Mouse (Mus musculus) urinary bladder, adult 18-20 months (tissue): ENCODE results near the gene Armh1.

ENCODE experiments used
- DNase-seq, 2 experiments: peaks; one replicate each; pipeline ENCODE4 v3.0.0; 2022; ENCODE audit warnings: low spot score in 2 of 2, mixed read lengths in 2 of 2

The Armh1 gene

GRCm38 (mm10) chr4:117251801-117252316 is at the start of gene Armh1, which contains the start of gene Tmem53:
Gene Armh1 (minus strand): TSS chr4:117252125.
Gene Tmem53 (plus strand): TSS chr4:117251951.
- peak; percentile 82 to 85 for DNase-seq

- DNase-seq: no peak
Observed at GRCm38 (mm10) chr4:117299921-117300320, 48.0 kb upstream of the Armh1 start.

- no peak for DNase-seq
Observed at GRCm38 (mm10) chr4:117297819-117298218, 45.9 kb upstream of the Armh1 start.

DNA sequence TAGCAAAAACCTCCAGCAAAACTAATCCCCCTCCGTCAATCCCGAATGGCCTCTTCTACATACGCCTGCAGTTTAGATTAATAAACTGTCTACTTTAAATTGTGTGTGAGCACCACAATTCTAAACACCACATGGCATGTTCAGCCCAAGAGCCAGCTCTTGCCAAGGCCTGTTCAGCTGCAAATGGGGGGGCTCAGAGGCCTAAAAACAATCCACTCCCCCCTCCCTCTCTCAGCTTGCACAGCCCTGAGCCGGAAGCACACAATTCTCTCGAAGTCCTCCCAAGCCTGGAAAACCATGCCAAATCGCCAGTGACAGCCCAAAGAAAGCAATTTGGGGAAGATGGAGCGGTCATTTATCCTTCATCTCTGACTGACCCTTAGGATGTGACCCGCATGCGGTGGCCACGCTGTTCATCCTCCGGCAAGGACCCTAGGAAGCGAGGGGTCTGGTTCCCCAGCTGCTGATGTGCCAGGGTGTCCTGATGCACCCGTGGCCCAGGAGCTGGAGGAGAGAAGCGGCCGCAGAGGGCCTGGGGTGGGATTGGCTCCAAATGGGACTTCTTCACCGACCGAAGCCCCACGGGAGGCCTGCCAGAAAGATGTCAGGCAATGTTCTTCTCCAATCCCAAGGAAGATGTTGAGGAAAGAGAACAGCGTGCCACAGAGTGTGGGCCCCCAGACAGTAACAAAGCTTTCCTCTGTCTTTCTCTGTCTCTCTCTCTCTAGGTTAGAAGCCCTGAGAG is 45.1 kb upstream of the Armh1 start:
- no peak for DNase-seq

- no peak for DNase-seq
Observed at GRCm38 (mm10) chr4:117291696-117292095, 39.8 kb upstream of the Armh1 start.

- DNase-seq: peak; percentile 64 to 73
Observed at GRCm38 (mm10) chr4:117288927-117289801, 37.2 kb upstream of the Armh1 start.

- DNase-seq: no peak
Observed at GRCm38 (mm10) chr4:117288277-117288926, 36.5 kb upstream of the Armh1 start.

GRCm38 (mm10) chr4:117284363-117284762 is 32.4 kb upstream of the Armh1 start:
- DNase-seq: no peak

DNA sequence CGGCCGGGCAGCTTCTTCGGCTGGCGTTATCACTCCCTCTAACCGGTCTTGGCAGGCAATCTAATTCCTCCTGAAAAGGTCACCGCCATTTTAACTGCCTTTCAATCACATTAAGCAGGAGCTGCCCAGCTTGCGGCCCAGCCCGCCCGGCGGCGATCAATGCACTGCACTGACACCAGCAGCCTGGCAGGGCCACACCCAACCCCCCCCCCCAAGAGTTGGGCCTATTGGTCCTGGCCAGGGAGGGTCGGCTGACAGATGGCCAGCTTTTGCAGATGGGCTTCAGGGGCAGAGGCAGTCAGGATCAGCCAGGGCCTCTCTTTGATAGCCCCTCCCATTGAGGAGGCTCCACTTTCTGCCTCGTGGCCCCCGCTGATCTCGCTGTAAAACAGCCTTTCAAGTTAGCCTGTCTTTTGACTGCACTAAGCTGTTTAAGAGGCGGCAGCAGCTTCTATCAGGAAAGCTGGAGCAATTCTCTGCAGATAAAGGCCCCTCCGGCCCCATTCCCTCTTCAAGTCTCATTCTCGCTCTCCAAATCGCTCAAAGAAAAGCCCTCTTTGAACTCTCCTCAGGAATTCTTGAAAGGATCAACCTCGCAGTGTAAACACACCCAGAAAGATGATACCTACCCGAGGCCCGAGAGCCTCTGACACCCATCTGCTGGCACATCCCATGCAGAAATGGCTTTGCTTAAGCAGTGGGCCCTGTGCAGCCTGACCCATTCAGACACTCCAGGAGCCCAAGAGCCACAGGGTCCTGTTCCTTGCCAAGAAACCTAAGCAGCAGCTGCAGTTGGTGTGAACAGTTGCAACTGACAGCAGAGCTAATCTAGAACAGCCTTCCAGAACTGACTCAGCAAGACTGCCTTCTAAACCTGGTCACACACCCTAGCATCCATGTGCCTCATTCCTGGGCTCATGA is 31.6 kb upstream of the Armh1 start:
- no peak for DNase-seq

DNA sequence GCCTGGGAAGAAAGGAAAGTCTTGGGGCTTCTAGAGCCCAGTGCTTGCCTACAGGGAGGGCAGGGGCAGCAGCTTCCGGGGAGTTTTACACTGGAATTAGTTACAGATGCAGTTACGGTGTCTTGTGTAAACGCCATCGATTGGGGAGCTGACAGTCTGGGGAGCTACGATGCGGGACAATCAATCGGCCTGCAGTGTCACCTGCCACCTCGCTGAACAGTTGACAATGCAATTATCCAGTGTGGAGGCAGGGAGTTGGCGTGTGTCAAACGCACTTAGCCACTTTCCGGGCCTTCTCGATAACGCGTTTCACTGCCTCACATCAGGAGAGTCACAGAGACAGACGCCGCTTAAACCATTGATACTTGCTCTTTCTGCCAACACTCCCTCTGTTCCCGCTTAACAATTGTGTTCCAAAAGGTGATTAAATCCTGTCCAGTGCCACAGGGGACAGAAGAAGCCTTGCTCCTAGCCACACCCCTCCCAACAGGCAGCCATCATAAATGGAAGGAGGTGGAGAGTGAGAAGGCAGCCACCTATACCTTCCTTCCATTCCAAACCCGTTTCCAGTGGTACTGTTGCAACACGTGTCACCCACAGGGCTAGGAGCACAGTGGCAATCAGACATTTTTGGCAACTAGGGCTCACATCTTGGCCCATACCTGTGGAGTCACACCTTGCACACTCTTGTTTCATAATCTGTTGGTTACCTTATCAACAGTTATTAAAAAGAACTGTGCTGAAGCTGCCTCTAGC is 29.3 kb upstream of the Armh1 start:
- no peak for DNase-seq

DNA sequence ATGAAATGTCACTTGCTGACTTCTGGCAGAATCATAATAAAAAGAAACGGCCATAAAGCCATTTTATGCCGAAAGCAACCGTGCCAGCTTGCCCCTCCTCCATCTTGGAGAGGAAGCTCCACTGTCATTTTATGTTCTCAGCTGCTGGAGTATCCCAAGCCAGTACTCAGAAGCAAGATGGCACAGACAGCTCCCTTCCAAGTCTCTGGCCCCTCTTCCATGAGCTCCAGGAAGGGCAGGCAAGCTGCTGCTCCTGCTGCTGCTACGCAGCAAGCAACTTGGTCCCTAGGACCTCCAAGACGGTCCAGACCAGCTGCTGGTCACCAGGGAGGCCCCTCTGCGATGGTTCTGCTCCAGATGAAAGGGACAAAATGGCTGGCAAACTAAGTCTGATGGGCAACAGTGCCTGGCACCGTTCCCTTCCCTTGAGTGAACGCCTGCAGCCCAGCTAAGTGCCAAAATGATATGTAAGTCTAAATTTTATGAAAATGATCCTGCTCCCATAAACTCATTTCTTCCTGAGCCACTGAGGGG is 28.5 kb upstream of the Armh1 start:
- DNase-seq: no peak

DNA sequence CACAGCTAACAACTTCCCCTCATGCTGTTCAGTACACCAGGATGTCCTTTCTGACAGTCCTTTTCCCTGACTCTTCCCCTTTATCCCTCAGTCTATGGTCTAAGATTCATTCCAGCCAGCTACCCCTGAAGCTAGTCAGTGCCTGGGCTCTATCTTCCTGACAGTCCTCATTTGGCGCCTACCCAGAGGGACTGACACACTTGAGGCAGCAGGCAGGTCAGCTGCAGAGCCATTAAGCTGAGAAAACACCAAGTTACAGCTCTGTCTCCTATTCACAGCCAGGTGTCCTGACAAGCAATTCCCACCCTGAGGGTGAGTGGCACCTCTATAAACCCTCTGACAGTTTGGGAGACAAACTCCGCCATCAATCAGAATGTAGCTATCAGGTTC is 27.3 kb upstream of the Armh1 start:
- DNase-seq: no peak

GRCm38 (mm10) chr4:117278381-117279252 is 26.7 kb upstream of the Armh1 start:
- DNase-seq: no peak

GRCm38 (mm10) chr4:117277687-117278086 is 25.8 kb upstream of the Armh1 start:
- DNase-seq: no peak

DNA sequence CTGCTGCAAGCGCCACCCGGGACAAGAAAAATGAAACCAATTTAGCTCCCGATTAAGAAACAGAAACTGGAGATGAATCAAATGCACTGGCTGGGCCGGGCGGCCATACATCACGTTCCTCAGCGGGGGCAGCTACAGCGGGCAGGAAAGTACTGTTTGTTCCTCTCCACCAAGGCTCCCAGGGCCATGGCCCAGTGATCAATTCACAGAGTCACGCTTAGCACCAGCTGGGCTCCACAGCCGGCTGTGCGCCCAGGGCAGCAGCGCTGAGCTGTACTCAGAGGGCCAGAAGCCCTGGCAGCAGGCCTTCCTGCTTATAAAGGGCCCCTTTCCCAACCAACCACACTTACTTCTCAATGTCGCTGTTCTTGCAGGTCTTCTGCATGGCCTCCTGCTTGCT is 25.1 kb upstream of the Armh1 start:
- no peak for DNase-seq

- DNase-seq: no peak
Observed at GRCm38 (mm10) chr4:117276281-117276711, 24.4 kb upstream of the Armh1 start.

GRCm38 (mm10) chr4:117274720-117275119 is 22.8 kb upstream of the Armh1 start:
- no peak for DNase-seq

DNA sequence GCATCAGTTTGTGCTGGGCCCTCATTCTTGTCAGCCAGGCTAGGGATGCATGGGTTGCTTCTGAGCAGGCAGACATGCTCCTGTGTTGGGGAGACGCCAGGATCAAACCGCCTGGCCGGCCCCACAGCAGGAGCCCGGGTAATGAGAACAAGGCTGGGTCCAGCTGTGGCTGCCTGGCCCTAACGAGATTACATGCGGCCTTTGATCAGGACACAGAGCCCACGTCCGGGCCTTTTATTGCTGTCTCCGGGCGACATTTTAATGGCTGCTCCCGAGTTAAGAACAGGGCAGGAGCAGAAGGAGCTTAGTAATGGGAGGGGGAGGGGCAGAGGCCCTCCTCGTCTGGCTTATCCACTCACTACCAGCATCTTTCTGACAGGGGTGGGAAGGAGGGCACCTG is 20.5 kb upstream of the Armh1 start:
- no peak for DNase-seq

DNA sequence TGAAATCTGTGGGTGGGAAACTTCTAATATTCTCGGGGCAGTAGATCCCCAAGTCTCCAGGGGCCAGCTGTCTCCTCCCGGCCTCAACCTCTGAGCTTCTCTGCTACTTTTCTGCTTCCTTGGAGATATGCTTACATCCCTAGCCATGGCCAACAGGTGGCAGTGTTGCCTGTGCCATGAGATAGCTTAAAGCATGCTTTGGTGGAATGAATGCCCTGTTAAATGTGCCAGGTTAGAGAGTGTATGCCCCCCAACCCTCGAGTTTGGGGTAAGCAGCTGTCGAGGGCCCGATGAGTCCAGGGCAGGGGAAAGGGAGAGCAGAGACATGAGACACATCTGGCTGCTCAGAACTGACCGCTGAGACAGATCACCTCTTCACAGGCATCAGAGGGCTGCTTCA is 18.4 kb upstream of the Armh1 start:
- DNase-seq: peak in 1 of 2 experiments; percentile 70
